Mouse (Mus musculus) ES-E14 (cell line): ENCODE data around the gene Dexi. TPM values are rescaled to one million over a fixed set of nuclear protein-coding genes. Genes with fewer than 3 reads are reported as not detected.

ENCODE experiments used
- DNase-seq: peaks from one replicate; pipeline ENCODE4 v3.0.0-alpha.2; 2013; ENCODE audit warnings: low read depth, low spot score
- H3K27ac ChIP-seq: 2 replicates; pipeline ENCODE4 v1.5.1; 2012; ENCODE audit warnings: low read depth, mild to moderate bottlenecking, low read length, moderate library complexity, mixed read lengths; ENCODE audit not compliant: poor library complexity, insufficient read depth, severe bottlenecking
- H3K36me3 ChIP-seq: 2 replicates; pipeline ENCODE4 v1.6.1; 2012; ENCODE audit warnings: mild to moderate bottlenecking, low read length, moderate library complexity, mixed read lengths; ENCODE audit not compliant: control insufficient read depth, poor library complexity, insufficient read depth, severe bottlenecking
- H3K4me1 ChIP-seq, 2 experiments: fragments of 150-350 bp in 1 of 2; sonication (generic) in 1 of 2; 2 replicates each; pipeline ENCODE4 v1.6.1; 2012; ENCODE audit warnings: low read length in 2 of 2, mild to moderate bottlenecking in 1 of 2, mixed read lengths in 1 of 2; ENCODE audit not compliant: control insufficient read depth in 2 of 2, insufficient read depth in 2 of 2, poor library complexity in 1 of 2
- H3K4me3 ChIP-seq, 2 experiments: fragments of 150-350 bp in 1 of 2; sonication (generic) in 1 of 2; 2 replicates each; pipeline ENCODE4 v1.5.1; 2012; ENCODE audit warnings: low read length in 2 of 2, low read depth in 1 of 2, mild to moderate bottlenecking in 1 of 2, mixed read lengths in 1 of 2; ENCODE audit not compliant: insufficient read depth in 1 of 2, poor library complexity in 1 of 2, severe bottlenecking in 1 of 2
- H3K9ac ChIP-seq: 2 replicates; pipeline ENCODE4 v1.6.1; 2012; ENCODE audit warnings: low read depth, mild to moderate bottlenecking, low read length, mixed read lengths; ENCODE audit not compliant: poor library complexity, insufficient read depth, severe bottlenecking
- H3K9me3 ChIP-seq: fragments of 150-350 bp; sonication (generic); 2 replicates; pipeline ENCODE4 v1.6.1; 2012; ENCODE audit warnings: low read depth, mild to moderate bottlenecking, low read length; ENCODE audit not compliant: control insufficient read depth, insufficient read depth
- CHD2 ChIP-seq: IDR thresholded peaks from 2 replicates; pipeline ENCODE4 v1.6.1; 2014; ENCODE audit warnings: mild to moderate bottlenecking, low read depth, low read length, inconsistent platforms
- HCFC1 ChIP-seq: IDR thresholded peaks from 2 replicates; pipeline ENCODE4 v1.6.1; 2012; ENCODE audit warnings: low read length, inconsistent platforms, borderline replicate concordance; ENCODE audit not compliant: insufficient read depth
- MAFK ChIP-seq: IDR thresholded peaks from 2 replicates; pipeline ENCODE4 v1.6.1; 2014; ENCODE audit warnings: mild to moderate bottlenecking, low read depth, low read length, inconsistent platforms; ENCODE audit not compliant: insufficient read depth
- ZC3H11A ChIP-seq: IDR thresholded peaks from 2 replicates; pipeline ENCODE4 v1.6.1; 2012; ENCODE audit warnings: low read depth, mild to moderate bottlenecking, inconsistent platforms, low read length, borderline replicate concordance
- ZNF384 ChIP-seq: IDR thresholded peaks from 2 replicates; pipeline ENCODE4 v1.6.1; 2012; ENCODE audit warnings: low read depth, low read length, inconsistent platforms
- in situ Hi-C, 2 experiments: fragments of 600-800 bp; cut with MboI; formaldehyde crosslinking; loops; one replicate each; pipeline ENCODE4 v1.15.1; 2025; ENCODE audit warnings: low sequenced_read_pairs in 2 of 2, inconsistent platforms in 1 of 2; ENCODE audit not compliant: unreplicated experiment in 2 of 2
- total RNA-seq: library from RNA; depleted of rRNA; stranded (reverse); fragments of 300-350 nt; gene quantifications from 2 replicates; pipeline ENCODE4 v1.2.3, GENCODE M21; 2012; rRNA removed

Dexi gene
- 5.8 TPM in 2 replicates for total RNA-seq

DNA sequence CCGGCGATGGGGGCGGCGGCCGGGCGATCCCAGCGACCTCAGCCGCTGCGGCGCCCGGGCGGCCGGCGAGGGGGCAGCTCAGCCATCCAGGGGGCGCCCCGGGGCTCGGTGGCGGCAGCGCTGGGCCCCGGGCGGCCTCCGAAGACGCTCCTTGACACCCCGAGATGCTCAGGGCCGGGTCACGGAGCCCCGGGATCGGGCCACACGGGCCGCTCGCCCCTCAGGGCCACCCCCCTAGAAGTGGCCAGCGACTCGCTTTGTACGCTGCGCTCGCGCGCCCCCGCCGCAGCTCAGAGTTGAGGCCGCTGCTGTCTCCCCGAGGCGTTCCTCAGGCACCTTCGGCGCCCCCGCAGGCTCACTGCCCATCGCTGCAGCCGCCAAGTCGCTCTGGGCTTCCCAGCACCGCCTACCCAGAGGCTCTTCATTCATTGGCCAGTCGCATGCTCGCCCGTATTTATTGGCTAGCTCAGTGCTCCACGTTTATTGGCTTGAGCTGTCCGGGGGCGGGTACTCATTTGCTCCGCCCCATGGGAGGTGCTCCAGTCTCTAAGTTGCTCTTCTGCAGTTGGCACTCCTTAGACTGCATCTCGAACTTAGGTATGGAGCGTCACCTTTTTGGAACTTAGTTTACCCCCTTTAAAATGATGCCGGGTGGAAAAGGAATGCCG, at the start of gene Dexi:
Dexi (minus strand) TSS at position 357 of the 668 bp plus-strand sequence.
- peak; percentile 59; the same call in 1 of the 2 replicates for TF ChIP-seq CHD2
- TF ChIP-seq ZNF384 = no peak
- peak; percentile 23; the same call in 1 of the 2 replicates for TF ChIP-seq HCFC1
- no peak for TF ChIP-seq ZC3H11A
- Histone ChIP-seq H3K4me1 (no peaks in the 10 kb centered on the region; a peak in 1 of 4 replicates), H3K27ac (no peak within 1 kb of the TSS), H3K9me3 (no peaks in the 10 kb centered on the region), H3K9ac (peak within 1 kb of the TSS; percentile 81), H3K36me3 (no peaks in the 10 kb centered on the region), H3K4me3 (peak within 1 kb of the TSS; percentile 84 to 95)
- peak; percentile 96 for DNase-seq
- in situ Hi-C loops = no loop called here

- no peak overlapping the region for H3K9ac ChIP-seq
- no peaks in the 10 kb centered on the region for H3K4me1 ChIP-seq
- H3K9me3 ChIP-seq = no peaks in the 10 kb centered on the region
- H3K36me3 ChIP-seq = peaks cover 6% of the 10 kb centered on the region; the same call in 1 of the 2 replicates
- H3K27ac ChIP-seq = no peak overlapping the region
- in situ Hi-C loops = no loop called here
- no peak for DNase-seq
- TF ChIP-seq MAFK (no peak), ZC3H11A (no peak), ZNF384 (no peak), CHD2 (no peak), HCFC1 (no peak)
- H3K4me3 ChIP-seq = no peak overlapping the region
These were observed 43.7 kb upstream of the Dexi start for GRCm38 (mm10) chr16:10586546-10586945.

GRCm38 (mm10) chr16:10585165-10585564, 42.3 kb upstream of the Dexi start:
- in situ Hi-C loops = no loop called here
- Histone ChIP-seq H3K4me3 (no peak overlapping the region), H3K9me3 (no peaks in the 10 kb centered on the region), H3K9ac (no peak overlapping the region), H3K4me1 (no peaks in the 10 kb centered on the region), H3K27ac (no peak overlapping the region), H3K36me3 (peaks cover 6% of the 10 kb centered on the region; the same call in 1 of the 2 replicates)
- TF ChIP-seq ZNF384 = no peak
- no peak for TF ChIP-seq HCFC1
- no peak for TF ChIP-seq CHD2
- no peak for TF ChIP-seq MAFK
- TF ChIP-seq ZC3H11A = no peak
- DNase-seq = no peak

DNA sequence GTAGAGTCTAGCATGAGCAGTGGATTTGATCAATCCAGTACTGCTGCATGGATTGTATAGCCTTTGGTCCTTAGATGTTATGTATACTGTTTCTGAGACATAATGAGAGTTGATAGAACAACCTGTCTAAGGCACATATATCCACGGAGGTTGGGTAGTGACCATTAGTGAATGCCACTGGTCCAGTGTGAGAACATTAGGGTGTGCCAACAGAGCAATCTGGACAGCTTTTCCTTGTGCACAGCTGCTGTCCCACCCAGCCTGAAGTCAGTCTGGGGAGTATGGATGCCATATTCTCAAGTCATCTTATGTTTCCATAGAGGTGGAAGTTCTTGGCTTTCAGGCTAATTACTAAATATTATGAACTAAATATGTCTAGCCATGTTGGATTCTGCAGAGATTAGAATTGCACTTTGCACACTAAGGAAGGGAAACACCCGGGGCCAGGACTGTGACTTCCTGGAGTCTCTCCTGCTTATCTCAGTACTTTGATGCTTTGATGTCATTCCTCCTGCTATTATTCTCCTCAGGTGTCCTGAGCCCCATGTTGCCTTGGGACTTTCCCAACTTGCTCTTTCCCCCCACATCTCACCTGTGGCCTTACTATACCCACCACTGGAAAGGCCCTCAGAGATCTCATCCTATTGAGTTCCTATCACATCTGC, 38.5 kb upstream of the Dexi start:
- Histone ChIP-seq H3K27ac (no peak overlapping the region), H3K36me3 (peaks cover 14% of the 10 kb centered on the region; the same call in 1 of the 2 replicates), H3K9ac (no peak overlapping the region), H3K9me3 (no peaks in the 10 kb centered on the region), H3K4me1 (no peaks in the 10 kb centered on the region), H3K4me3 (no peak overlapping the region)
- DNase-seq = no peak
- in situ Hi-C loops = no loop called here
- TF ChIP-seq CHD2 (no peak), HCFC1 (no peak), MAFK (no peak), ZNF384 (no peak), ZC3H11A (no peak)
